Mouse (Mus musculus) ES-E14 (cell line): ENCODE data around the gene Nid1. TPM values are rescaled to one million over a fixed set of nuclear protein-coding genes. Genes with fewer than 3 reads are reported as not detected.

ENCODE experiments used
- DNase-seq: peaks from one replicate; pipeline ENCODE4 v3.0.0-alpha.2; 2013; ENCODE audit warnings: low read depth, low spot score
- H3K27ac ChIP-seq: 2 replicates; pipeline ENCODE4 v1.5.1; 2012; ENCODE audit warnings: low read depth, mild to moderate bottlenecking, low read length, moderate library complexity, mixed read lengths; ENCODE audit not compliant: poor library complexity, insufficient read depth, severe bottlenecking
- H3K36me3 ChIP-seq: 2 replicates; pipeline ENCODE4 v1.6.1; 2012; ENCODE audit warnings: mild to moderate bottlenecking, low read length, moderate library complexity, mixed read lengths; ENCODE audit not compliant: control insufficient read depth, poor library complexity, insufficient read depth, severe bottlenecking
- H3K4me1 ChIP-seq, 2 experiments: fragments of 150-350 bp in 1 of 2; sonication (generic) in 1 of 2; 2 replicates each; pipeline ENCODE4 v1.6.1; 2012; ENCODE audit warnings: low read length in 2 of 2, mild to moderate bottlenecking in 1 of 2, mixed read lengths in 1 of 2; ENCODE audit not compliant: control insufficient read depth in 2 of 2, insufficient read depth in 2 of 2, poor library complexity in 1 of 2
- H3K4me3 ChIP-seq, 2 experiments: fragments of 150-350 bp in 1 of 2; sonication (generic) in 1 of 2; 2 replicates each; pipeline ENCODE4 v1.5.1; 2012; ENCODE audit warnings: low read length in 2 of 2, low read depth in 1 of 2, mild to moderate bottlenecking in 1 of 2, mixed read lengths in 1 of 2; ENCODE audit not compliant: insufficient read depth in 1 of 2, poor library complexity in 1 of 2, severe bottlenecking in 1 of 2
- H3K9ac ChIP-seq: 2 replicates; pipeline ENCODE4 v1.6.1; 2012; ENCODE audit warnings: low read depth, mild to moderate bottlenecking, low read length, mixed read lengths; ENCODE audit not compliant: poor library complexity, insufficient read depth, severe bottlenecking
- H3K9me3 ChIP-seq: fragments of 150-350 bp; sonication (generic); 2 replicates; pipeline ENCODE4 v1.6.1; 2012; ENCODE audit warnings: low read depth, mild to moderate bottlenecking, low read length; ENCODE audit not compliant: control insufficient read depth, insufficient read depth
- CHD2 ChIP-seq: IDR thresholded peaks from 2 replicates; pipeline ENCODE4 v1.6.1; 2014; ENCODE audit warnings: mild to moderate bottlenecking, low read depth, low read length, inconsistent platforms
- HCFC1 ChIP-seq: IDR thresholded peaks from 2 replicates; pipeline ENCODE4 v1.6.1; 2012; ENCODE audit warnings: low read length, inconsistent platforms, borderline replicate concordance; ENCODE audit not compliant: insufficient read depth
- MAFK ChIP-seq: IDR thresholded peaks from 2 replicates; pipeline ENCODE4 v1.6.1; 2014; ENCODE audit warnings: mild to moderate bottlenecking, low read depth, low read length, inconsistent platforms; ENCODE audit not compliant: insufficient read depth
- ZC3H11A ChIP-seq: IDR thresholded peaks from 2 replicates; pipeline ENCODE4 v1.6.1; 2012; ENCODE audit warnings: low read depth, mild to moderate bottlenecking, inconsistent platforms, low read length, borderline replicate concordance
- ZNF384 ChIP-seq: IDR thresholded peaks from 2 replicates; pipeline ENCODE4 v1.6.1; 2012; ENCODE audit warnings: low read depth, low read length, inconsistent platforms
- in situ Hi-C, 2 experiments: fragments of 600-800 bp; cut with MboI; formaldehyde crosslinking; loops; one replicate each; pipeline ENCODE4 v1.15.1; 2025; ENCODE audit warnings: low sequenced_read_pairs in 2 of 2, inconsistent platforms in 1 of 2; ENCODE audit not compliant: unreplicated experiment in 2 of 2
- total RNA-seq: library from RNA; depleted of rRNA; stranded (reverse); fragments of 300-350 nt; gene quantifications from 2 replicates; pipeline ENCODE4 v1.2.3, GENCODE M21; 2012; rRNA removed

Gene Nid1
- total RNA-seq, 1 experiment = 143 TPM

- Histone ChIP-seq H3K9me3 (no peaks in the 10 kb centered on the region), H3K4me3 (no peak overlapping the region), H3K4me1 (no peaks in the 10 kb centered on the region), H3K9ac (no peak overlapping the region), H3K27ac (no peak overlapping the region), H3K36me3 (no peaks in the 10 kb centered on the region)
- in situ Hi-C loops = no loop called here
- TF ChIP-seq MAFK (no peak), ZC3H11A (no peak), ZNF384 (no peak), HCFC1 (no peak), CHD2 (no peak)
- no peak for DNase-seq
Measured at GRCm38 (mm10) chr13:13553660-13554059, 116.3 kb downstream of the Nid1 start.

- in situ Hi-C loops = no loop called here
- no peaks in the 10 kb centered on the region for H3K9me3 ChIP-seq
Measured at GRCm38 (mm10) chr13:13555196-13555595, 117.8 kb downstream of the Nid1 start.

GRCm38 (mm10) chr13:13557001-13557743 lies 119.8 kb downstream of the Nid1 start:
- no peaks in the 10 kb centered on the region for H3K36me3 ChIP-seq
- no peaks in the 10 kb centered on the region for H3K4me1 ChIP-seq
- no peak for TF ChIP-seq MAFK
- TF ChIP-seq ZNF384 = no peak
- no peak for TF ChIP-seq ZC3H11A
- TF ChIP-seq HCFC1 = no peak
- TF ChIP-seq CHD2 = no peak
- H3K9ac ChIP-seq = no peak overlapping the region
- no peak overlapping the region for H3K27ac ChIP-seq
- no peaks in the 10 kb centered on the region for H3K9me3 ChIP-seq
- no peak overlapping the region for H3K4me3 ChIP-seq
- DNase-seq = no peak
- in situ Hi-C loops = no loop called here

More at GRCm38 (mm10) chr13:13555196-13555595, 117.8 kb downstream of the Nid1 start:
- Histone ChIP-seq H3K9ac (no peak overlapping the region), H3K36me3 (no peaks in the 10 kb centered on the region), H3K4me3 (no peak overlapping the region), H3K27ac (no peak overlapping the region), H3K4me1 (no peaks in the 10 kb centered on the region)
- no peak for DNase-seq
- TF ChIP-seq CHD2 = no peak
- TF ChIP-seq MAFK = no peak
- no peak for TF ChIP-seq HCFC1
- TF ChIP-seq ZNF384 = no peak
- no peak for TF ChIP-seq ZC3H11A

- H3K9ac ChIP-seq = no peak overlapping the region
- TF ChIP-seq HCFC1 = no peak
- TF ChIP-seq CHD2 = no peak
- TF ChIP-seq ZNF384 = no peak
- in situ Hi-C loops = no loop called here
- DNase-seq = no peak
- H3K4me1 ChIP-seq = no peaks in the 10 kb centered on the region
- no peak overlapping the region for H3K4me3 ChIP-seq
- H3K27ac ChIP-seq = no peak overlapping the region
- H3K36me3 ChIP-seq = no peaks in the 10 kb centered on the region
- H3K9me3 ChIP-seq = no peaks in the 10 kb centered on the region
Measured at GRCm38 (mm10) chr13:13558251-13558650, 120.9 kb downstream of the Nid1 start.

- in situ Hi-C loops = no loop called here
- Histone ChIP-seq H3K4me1 (no peaks in the 10 kb centered on the region), H3K9me3 (no peaks in the 10 kb centered on the region), H3K9ac (no peak overlapping the region), H3K27ac (no peak overlapping the region), H3K36me3 (no peaks in the 10 kb centered on the region), H3K4me3 (no peak overlapping the region)
- no peak for TF ChIP-seq MAFK
- no peak for TF ChIP-seq HCFC1
- no peak for TF ChIP-seq ZNF384
- DNase-seq = no peak
Measured at GRCm38 (mm10) chr13:13558900-13559299, 121.5 kb downstream of the Nid1 start.

Other genes with a start within 250 kb of the Nid1 start
- gene Gpr137b, start 43.5 kb upstream of the Nid1 start, total RNA-seq = 23.7 and 24.8 TPM in 2 replicates
- gene Lyst, start 152.8 kb downstream of the Nid1 start, total RNA-seq = 7.4 and 11.7 TPM in 2 replicates